Mouse (Mus musculus) layer of hippocampus, postnatal 10 days (tissue): ENCODE data around the gene Nxpe4. TPM values are rescaled to one million over a fixed set of nuclear protein-coding genes. Genes with fewer than 3 reads are reported as not detected.
A peak's percentile ranks its signal among the peaks of the same experiment; 100 is the strongest.
"Not testable (repeated sequence)": the region's sequence is repeated elsewhere in the genome, so short reads cannot be mapped to it uniquely, and the experiment has no call there.

Source experiments
- DNase-seq, 2 experiments: peaks; one replicate each; pipeline ENCODE4 v3.0.0; 2021; ENCODE audit warnings: low spot score in 2 of 2
- total RNA-seq, 2 experiments: library from RNA; stranded (reverse); gene quantifications; 2 replicates each; pipeline ENCODE4 v1.2.3; 2021

The Nxpe4 gene
- total RNA-seq, 2 experiments from 2014 or later = 11.6 to 13.4 TPM

DNA sequence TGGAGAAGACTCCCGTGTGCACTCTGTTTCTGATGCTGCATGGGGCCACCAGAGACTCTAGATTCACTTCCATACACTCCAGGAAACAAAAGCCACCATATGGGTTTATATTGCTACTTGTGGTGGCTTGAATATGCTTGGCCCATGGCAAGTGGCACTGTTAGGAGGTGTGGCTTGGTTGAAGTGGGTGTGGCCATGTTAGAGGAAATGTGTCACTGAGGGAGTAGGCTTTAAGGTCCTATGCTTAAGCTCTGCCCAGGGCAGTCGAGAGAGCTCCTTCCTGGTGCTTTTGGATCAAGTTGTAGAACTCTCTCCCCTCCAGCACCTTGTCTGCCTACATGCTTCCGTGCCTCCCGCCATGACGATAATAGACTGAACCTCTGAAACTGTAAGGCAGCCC, 77.6 kb downstream of the Nxpe4 start:
- no peak for DNase-seq

- DNase-seq = no peak
Observed at GRCm38 (mm10) chr9:48240431-48240830, 78.6 kb downstream of the Nxpe4 start.

DNA sequence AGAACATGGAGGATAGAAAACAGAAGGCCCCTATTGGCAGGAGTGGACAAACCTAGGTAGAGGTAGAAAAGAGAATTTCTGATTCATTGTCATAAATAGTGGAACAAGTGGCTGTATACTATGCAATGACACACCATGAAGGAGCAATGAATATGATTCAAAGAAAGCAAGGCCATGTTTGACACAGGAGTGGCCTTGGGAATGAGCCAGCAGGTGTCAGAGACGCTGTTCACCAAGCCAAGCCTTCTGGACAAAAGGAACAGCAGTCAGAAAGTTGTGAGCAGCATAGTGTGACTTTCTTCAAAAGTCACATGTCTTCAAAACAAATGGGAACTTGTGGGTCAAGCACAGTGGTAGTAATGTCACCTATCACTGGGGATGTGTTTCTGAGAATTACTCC, 80.0 kb downstream of the Nxpe4 start:
- DNase-seq = no peak

DNA sequence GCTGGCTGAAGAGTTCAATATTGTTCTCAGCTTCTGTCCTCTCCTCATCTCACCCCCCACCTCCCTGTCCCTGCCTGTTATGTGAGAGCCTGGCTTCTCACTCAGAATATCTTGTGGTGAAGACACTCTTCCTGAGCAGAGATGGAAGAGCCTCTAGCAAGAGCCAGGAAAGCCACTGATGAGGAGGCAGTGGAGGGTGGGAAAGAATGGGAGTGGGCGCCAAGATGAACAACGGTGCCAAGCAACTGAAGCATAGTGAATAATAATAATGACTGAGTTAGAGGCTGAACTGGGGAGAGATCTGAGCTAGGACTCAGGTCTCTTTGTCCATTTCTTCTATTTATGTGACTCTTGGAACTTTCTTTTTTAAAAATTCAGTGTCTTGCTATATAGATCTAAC, 80.9 kb downstream of the Nxpe4 start:
- no peak for DNase-seq

GRCm38 (mm10) chr9:48244175-48244574, 82.4 kb downstream of the Nxpe4 start:
- DNase-seq = no peak

GRCm38 (mm10) chr9:48245525-48245924, 83.7 kb downstream of the Nxpe4 start:
- DNase-seq = no peak

DNA sequence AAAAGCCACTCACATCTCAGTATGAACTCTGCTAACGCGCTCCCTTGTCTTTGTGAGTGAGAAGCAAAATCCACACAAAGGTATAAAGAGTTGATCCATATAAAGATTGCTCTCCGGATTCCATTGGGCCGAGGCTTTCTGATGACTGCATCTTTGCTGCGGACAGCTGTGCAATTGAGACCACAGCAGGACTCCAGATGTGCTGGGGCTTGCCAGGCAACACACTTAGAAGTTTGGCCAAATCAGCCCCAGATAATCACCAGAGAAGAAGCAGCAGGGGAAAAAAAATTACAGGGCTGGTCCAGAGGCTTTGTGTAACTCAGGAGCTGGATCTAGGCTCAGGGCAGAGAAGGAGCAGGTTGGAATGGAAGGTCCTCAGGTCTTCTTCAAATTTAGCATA, 85.5 kb downstream of the Nxpe4 start:
- DNase-seq = no peak

GRCm38 (mm10) chr9:48252236-48252635, 90.4 kb downstream of the Nxpe4 start:
- DNase-seq = no peak

- no peak for DNase-seq
Observed at GRCm38 (mm10) chr9:48257001-48257400, 95.2 kb downstream of the Nxpe4 start.

GRCm38 (mm10) chr9:48257741-48258423, 96.1 kb downstream of the Nxpe4 start:
- DNase-seq = peak; percentile 76 to 81

- DNase-seq = no peak
Observed at GRCm38 (mm10) chr9:48264616-48265015, 102.8 kb downstream of the Nxpe4 start.

GRCm38 (mm10) chr9:48265491-48265890, 103.7 kb downstream of the Nxpe4 start:
- DNase-seq = no peak

DNA sequence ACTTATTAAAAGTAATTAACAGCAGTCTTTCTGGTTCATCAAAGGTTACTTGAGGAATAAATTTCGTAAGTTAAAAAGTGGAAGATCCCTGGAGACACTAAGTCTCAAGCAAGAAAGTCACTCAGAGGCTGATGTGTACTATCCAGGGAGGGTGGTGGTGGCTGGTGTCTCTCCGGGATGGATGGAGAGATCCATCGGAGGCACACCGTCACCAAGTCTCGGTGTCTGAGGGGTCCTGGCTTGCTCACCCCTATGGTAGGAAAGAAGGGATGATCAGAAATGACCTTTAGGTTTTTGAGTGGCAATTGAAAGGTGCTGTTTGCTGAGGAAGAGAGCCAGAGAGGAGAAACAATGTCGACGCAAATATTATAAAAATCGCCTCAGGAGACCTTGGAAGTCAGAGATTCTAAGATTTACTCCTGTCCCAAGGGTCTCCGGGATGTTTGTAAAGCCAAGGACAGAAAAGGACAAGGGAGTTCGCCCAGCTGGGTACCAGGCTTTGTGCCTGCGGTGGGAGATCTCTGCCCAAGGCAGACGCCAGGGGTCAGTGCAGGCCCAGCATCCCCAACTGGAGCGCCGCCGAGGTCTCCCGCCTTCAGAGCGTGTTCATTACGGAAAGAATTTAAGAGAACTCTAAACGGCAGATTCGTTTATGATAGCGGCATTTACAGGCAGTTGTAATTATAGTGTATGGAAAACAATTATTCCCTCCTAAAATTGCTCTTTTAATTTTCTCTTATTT, 104.6 kb downstream of the Nxpe4 start:
- DNase-seq = peak; percentile 88 to 91

- peak; percentile 22 to 33 for DNase-seq
Observed at GRCm38 (mm10) chr9:48267028-48267441, 105.2 kb downstream of the Nxpe4 start.

- DNase-seq = no peak
Observed at GRCm38 (mm10) chr9:48267960-48268359, 106.1 kb downstream of the Nxpe4 start.

DNA sequence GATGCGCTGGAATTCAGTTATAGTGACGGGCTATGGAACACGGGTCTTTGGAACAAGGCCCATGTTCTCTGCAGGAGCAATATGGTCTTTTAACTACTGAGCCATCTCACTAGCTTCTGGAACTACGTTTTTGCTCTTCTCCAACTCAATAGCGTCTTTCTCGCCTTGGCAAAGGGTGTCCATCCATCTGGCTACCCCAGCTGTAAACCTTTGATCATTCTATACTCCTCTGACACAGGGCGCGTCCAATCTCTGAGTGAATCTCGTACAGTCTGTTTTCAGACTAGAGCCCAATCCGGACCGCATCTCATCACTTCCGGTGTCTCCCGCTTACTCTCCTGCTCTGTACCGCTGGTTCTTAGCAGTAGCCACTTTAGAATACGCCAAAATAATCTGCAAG, 115.0 kb downstream of the Nxpe4 start:
- peak; percentile 10 to 19 for DNase-seq

- DNase-seq = no peak
Observed at GRCm38 (mm10) chr9:48284221-48284620, 122.4 kb downstream of the Nxpe4 start.

GRCm38 (mm10) chr9:48290281-48290680, 128.5 kb downstream of the Nxpe4 start:
- no peak for DNase-seq

- DNase-seq = no peak
Observed at GRCm38 (mm10) chr9:48294754-48295153, 132.9 kb downstream of the Nxpe4 start.

DNA sequence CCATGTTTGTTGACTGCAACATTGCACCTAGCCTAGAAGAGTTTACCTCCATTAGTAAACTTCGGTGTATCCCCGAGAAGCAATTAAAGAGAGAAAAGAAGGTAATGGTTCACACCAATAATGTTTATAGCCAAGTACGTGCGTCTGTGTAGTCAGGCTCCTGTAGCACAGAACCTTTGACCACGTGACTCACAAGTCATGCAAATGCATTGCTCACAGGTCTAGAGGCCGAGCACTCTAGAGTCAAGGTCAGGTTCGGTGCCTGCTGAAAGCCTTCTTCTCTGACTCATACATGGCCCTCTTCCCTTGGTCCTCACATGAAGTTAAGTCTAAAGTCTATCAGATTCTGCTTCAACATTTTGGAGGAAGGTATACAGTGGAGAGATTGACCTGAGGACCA, 137.2 kb downstream of the Nxpe4 start:
- no peak for DNase-seq

DNA sequence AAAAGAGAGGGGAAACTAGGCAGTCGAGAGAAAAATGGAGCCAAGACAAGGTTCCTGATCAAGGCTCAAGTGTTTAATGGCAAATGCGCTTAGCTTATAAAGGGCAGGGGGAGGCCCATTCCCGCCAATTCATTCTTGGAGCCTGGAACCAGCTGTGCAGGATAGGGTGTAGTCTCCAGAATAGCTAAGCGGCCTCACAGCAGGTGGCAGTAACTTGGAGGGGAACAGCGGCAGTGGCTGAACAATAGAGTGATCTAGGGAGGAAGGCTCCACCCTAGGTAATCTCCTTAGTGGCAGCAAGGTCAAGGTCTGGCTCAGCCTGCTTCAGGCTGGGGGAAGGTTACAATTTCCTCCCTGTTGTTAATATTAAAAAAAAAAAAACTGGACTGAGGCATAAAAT, 141.7 kb downstream of the Nxpe4 start:
- not testable (repeated sequence) for DNase-seq

- DNase-seq = no peak
Observed at GRCm38 (mm10) chr9:48311241-48311640, 149.4 kb downstream of the Nxpe4 start.

DNA sequence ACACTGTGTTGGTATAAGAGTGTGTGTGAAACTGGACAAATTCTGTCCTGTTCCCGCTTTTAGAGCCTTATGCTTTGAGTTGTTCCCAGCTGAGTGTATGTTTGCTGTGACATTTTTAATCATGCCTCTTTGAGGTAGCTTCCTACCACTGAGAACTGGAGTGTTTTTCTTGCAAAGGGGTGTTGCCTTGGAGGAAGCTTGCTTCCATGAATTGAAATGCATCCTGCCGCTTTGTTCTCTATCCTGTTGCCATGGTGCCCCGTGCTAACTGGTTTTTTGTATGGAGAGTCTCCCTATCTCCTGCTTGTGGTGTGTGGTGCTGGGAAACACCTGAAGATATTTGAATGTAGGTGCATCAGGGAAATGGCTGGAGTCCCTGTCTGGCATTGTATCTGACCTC, 152.4 kb downstream of the Nxpe4 start:
- peak; percentile 13 to 29 for DNase-seq
